ENCODE assay signal across 8 mouse cellular contexts in the genomic region with DNA sequence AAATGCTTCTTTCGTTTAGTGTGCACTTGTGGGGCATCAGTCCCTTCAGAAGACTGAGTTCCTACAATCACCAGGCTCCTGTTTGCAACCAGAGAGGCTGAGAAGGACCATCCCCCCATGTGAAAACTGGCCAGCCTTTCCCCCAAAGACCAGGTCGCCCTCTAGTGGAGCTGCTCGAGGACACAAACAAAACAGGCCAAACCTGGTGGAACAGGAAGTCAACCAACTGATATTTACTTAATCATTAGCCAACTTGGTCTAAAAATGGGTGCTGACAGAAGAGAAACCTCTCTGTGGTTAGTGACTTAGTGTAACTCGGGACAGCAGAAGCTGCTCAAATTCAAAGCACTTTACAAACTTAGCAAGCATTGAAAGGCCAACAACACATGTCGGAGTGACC. TPM values are rescaled to one million over a fixed set of nuclear protein-coding genes. Genes with fewer than 3 reads are reported as not detected.
DNase-seq lines count a peak whose midpoint lies in the region; ATAC-seq and TF ChIP-seq lines count a peak whose summit lies in the region.

No protein-coding gene starts in this region.

- 8% methylated on average over 5 of the region's 5 CpGs for WGBS in small intestine, adult 2 months

- intact Hi-C loops in heart, postnatal 36 days (cut with DNase I): loop anchor here (1.0 to 5.0 kb wide), 2 partner anchors 59 to 80 kb away; a partner anchor contains a TSS

- peak; percentile 91; the same call in 1 of the 2 replicates for TF ChIP-seq CTCF in small intestine, adult 2 months (IDR thresholded peaks at IDR 0.05; ENCODE audit: extremely low read depth, insufficient read length, insufficient replicate concordance, low read depth, low read length)

- peak; percentile 10 for ATAC-seq in CD4-positive, CD25-positive, alpha-beta regulatory T cell, adult 4 months

- no peaks in the 10 kb centered on the region for H3K27me3 ChIP-seq in small intestine, adult 2 months (ENCODE audit: control insufficient read depth, insufficient read depth, low read length)

- no peak overlapping the region for H3K4me3 ChIP-seq in small intestine, adult 2 months (ENCODE audit: low read depth, low read length)

- no peak for TF ChIP-seq POLR2A in small intestine, adult 2 months (IDR thresholded peaks at IDR 0.05; ENCODE audit: low read depth, low read length)

- peaks cover 3% of the 10 kb centered on the region for H3K36me3 ChIP-seq in small intestine, adult 2 months (ENCODE audit: control insufficient read depth, insufficient read depth, low read length)

- peak; percentile 84 for DNase-seq in R1 (ENCODE audit: low read depth, low spot score)
- DNase-seq in cerebellum, postnatal 36 days: peak; percentile 77 to 78
- DNase-seq in heart, postnatal 36 days: peak; percentile 81 to 82
- peak; percentile 76 for DNase-seq in layer of hippocampus, adult 9-11 months
- DNase-seq in lung, postnatal 25 days (ENCODE audit: low spot score): peak; percentile 93
- peak; percentile 82 for DNase-seq in yolk sac, embryonic 10.5 days (ENCODE audit: low spot score)

- H3K27ac ChIP-seq in small intestine, adult 2 months (ENCODE audit: insufficient read depth, low read depth, low read length): peak overlapping the region; percentile 48

- H3K4me1 ChIP-seq in small intestine, adult 2 months (ENCODE audit: control insufficient read depth, insufficient read depth, insufficient read length, low read length): peaks cover 9% of the 10 kb centered on the region; the same call in 1 of the 2 replicates

RNA-seq across cellular contexts. Expression of a gene that starts 2.8 kb away (rescaled TPM):
- polyA plus RNA-seq in CD4-positive, CD25-positive, alpha-beta regulatory T cell, adult 4 months (2017; shearing (Covaris generic)): 100 to 1,000 TPM; 103 to 125 TPM
- total RNA-seq in heart, postnatal 36 days (2021): 100 to 1,000 TPM; 138 to 148 TPM
- 70.2 and 143 TPM in 2 replicates for polyA plus RNA-seq in small intestine, adult 2 months (2012; rRNA removed)

RNA-seq across cellular contexts. Expression of a gene that starts 3.2 kb away (rescaled TPM):
- polyA plus RNA-seq in CD4-positive, CD25-positive, alpha-beta regulatory T cell, adult 4 months (2017; shearing (Covaris generic)): 1 to 10 TPM; 3.3 to 7.1 TPM
- total RNA-seq in heart, postnatal 36 days (2021): not detected
- polyA plus RNA-seq in small intestine, adult 2 months (2012; rRNA removed): 0.32 TPM in 1 of 2 replicates, not detected in the other

RNA-seq across cellular contexts. Expression of a gene that starts 16.9 kb away (rescaled TPM):
- 10 to 100 TPM; 37.3 to 57.7 TPM for polyA plus RNA-seq in CD4-positive, CD25-positive, alpha-beta regulatory T cell, adult 4 months (2017; shearing (Covaris generic))
- 10 to 100 TPM; 12.9 to 13.2 TPM for total RNA-seq in heart, postnatal 36 days (2021)
- polyA plus RNA-seq in small intestine, adult 2 months (2012; rRNA removed): 19.3 and 21.0 TPM in 2 replicates

RNA-seq across cellular contexts. Expression of a gene that starts 18.4 kb away (rescaled TPM):
- not detected for polyA plus RNA-seq in CD4-positive, CD25-positive, alpha-beta regulatory T cell, adult 4 months (2017; shearing (Covaris generic))
- total RNA-seq in heart, postnatal 36 days (2021): 100 to 1,000 TPM; 188 to 200 TPM
- 0.46 TPM in 1 of 2 replicates, not detected in the other for polyA plus RNA-seq in small intestine, adult 2 months (2012; rRNA removed)

RNA-seq across cellular contexts. Expression of a gene that starts 20.9 kb away (rescaled TPM):
- polyA plus RNA-seq in CD4-positive, CD25-positive, alpha-beta regulatory T cell, adult 4 months (2017; shearing (Covaris generic)): 100 to 1,000 TPM; 664 to 711 TPM
- total RNA-seq in heart, postnatal 36 days (2021): 100 to 1,000 TPM; 250 to 298 TPM
- 71.4 and 167 TPM in 2 replicates for polyA plus RNA-seq in small intestine, adult 2 months (2012; rRNA removed)
